34 mouse cellular contexts compared by ENCODE assay signal in genomic region chr6:61721220-61721619, GRCm38 (mm10).
"Had no signal": no experiment of that assay in that cellular context is flagged by ENCODE, and none has a peak within 500 bp of the region (broad histone marks: within the 10 kb centered on the region; RNA-seq: fewer than 3 reads in every experiment).

No protein-coding gene starts in this region.

- H3K4me2 ChIP-seq: heart, embryonic 11.5 days; heart, embryonic 12.5 days; heart, embryonic 13.5 days; heart, embryonic 15.5 days; hindbrain, embryonic 12.5 days; hindbrain, embryonic 13.5 days; hindbrain, embryonic 14.5 days; hindbrain, embryonic 15.5 days; intestine, embryonic 15.5 days; kidney, embryonic 15.5 days had no signal

- H3K9ac ChIP-seq: heart, embryonic 12.5 days; heart, embryonic 13.5 days; heart, embryonic 15.5 days; hindbrain, embryonic 12.5 days; hindbrain, embryonic 13.5 days; hindbrain, embryonic 14.5 days; hindbrain, embryonic 15.5 days; intestine, embryonic 15.5 days; kidney, embryonic 15.5 days had no signal

- ATAC-seq: hindbrain, embryonic 16.5 days; hindbrain, postnatal 0 days; inflammation-experienced regulatory T-cells, adult 6 months; intestine, embryonic 15.5 days; intestine, embryonic 16.5 days; intestine, postnatal 0 days had no signal

- H3K4me3 ChIP-seq: heart, embryonic 10.5 days; heart, embryonic 12.5 days; heart, embryonic 13.5 days; heart, embryonic 15.5 days; hindbrain, embryonic 10.5 days; hindbrain, embryonic 12.5 days; hindbrain, embryonic 13.5 days; hindbrain, embryonic 15.5 days; intestine, embryonic 15.5 days; kidney, embryonic 15.5 days; layer of hippocampus, adult 2 months had no signal

- H3K9me3 ChIP-seq: heart, embryonic 10.5 days; heart, embryonic 12.5 days; heart, embryonic 13.5 days; heart, embryonic 15.5 days; hindbrain, embryonic 10.5 days; hindbrain, embryonic 12.5 days; hindbrain, embryonic 13.5 days; hindbrain, embryonic 15.5 days; intestine, embryonic 15.5 days; kidney, embryonic 15.5 days had no signal

- H3K36me3 ChIP-seq: heart, embryonic 10.5 days; heart, embryonic 12.5 days; heart, embryonic 13.5 days; heart, embryonic 15.5 days; hindbrain, embryonic 10.5 days; hindbrain, embryonic 12.5 days; hindbrain, embryonic 13.5 days; hindbrain, embryonic 15.5 days; intestine, embryonic 15.5 days; kidney, embryonic 15.5 days had no signal

- DNase-seq: heart, postnatal 10 days; heart, postnatal 14 days; heart, postnatal 36 days; heart, postnatal 4 days; kidney, adult 11 months; kidney, adult 18-20 months; kidney, adult 2 months; kidney, adult 8-10 months; kidney, postnatal 10 days; kidney, postnatal 14 days; kidney, postnatal 25 days; kidney, postnatal 36 days; kidney, postnatal 4 days; layer of hippocampus, adult 9-11 months; layer of hippocampus, postnatal 36 days had no signal

- H3K27me3 ChIP-seq: heart, embryonic 12.5 days; heart, embryonic 13.5 days; heart, embryonic 15.5 days; hindbrain, embryonic 12.5 days; hindbrain, embryonic 13.5 days; hindbrain, embryonic 15.5 days; intestine, embryonic 15.5 days; kidney, embryonic 15.5 days had no signal

- H3K27ac ChIP-seq: heart, embryonic 10.5 days; heart, embryonic 13.5 days; heart, embryonic 15.5 days; hindbrain, embryonic 10.5 days; hindbrain, embryonic 12.5 days; hindbrain, embryonic 13.5 days; hindbrain, embryonic 14.5 days; hindbrain, embryonic 15.5 days; hindbrain, postnatal 0 days; intestine, embryonic 15.5 days; kidney, embryonic 15.5 days; kidney, postnatal 0 days; layer of hippocampus, adult 2 months had no signal

- H3K4me1 ChIP-seq: heart, embryonic 10.5 days; heart, embryonic 12.5 days; heart, embryonic 13.5 days; heart, embryonic 15.5 days; hindbrain, embryonic 10.5 days; hindbrain, embryonic 12.5 days; hindbrain, embryonic 13.5 days; hindbrain, embryonic 15.5 days; intestine, embryonic 15.5 days; kidney, embryonic 15.5 days had no signal
